Mouse (Mus musculus): Measurements from ENCODE around the gene Kcna5.

Kcna5 gene

DNA sequence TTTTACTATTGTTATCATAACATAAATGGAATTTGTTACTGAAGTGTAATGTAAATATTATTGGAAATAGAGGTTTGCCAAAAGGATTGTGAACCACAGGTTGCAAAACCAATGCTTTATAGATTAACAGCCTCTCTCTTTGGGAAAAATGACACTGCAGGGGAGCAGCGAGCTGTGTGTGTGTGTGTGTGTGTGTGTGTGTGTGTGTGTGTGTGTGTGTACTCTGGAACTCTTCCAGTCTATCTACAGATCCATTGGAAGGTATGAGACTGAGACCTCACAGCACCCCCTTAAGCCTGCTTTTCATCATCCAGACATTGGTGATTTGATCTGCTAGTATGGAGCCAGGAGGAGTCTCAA is 679 bp upstream of the Kcna5 start:
- no peak for DNase-seq

DNA sequence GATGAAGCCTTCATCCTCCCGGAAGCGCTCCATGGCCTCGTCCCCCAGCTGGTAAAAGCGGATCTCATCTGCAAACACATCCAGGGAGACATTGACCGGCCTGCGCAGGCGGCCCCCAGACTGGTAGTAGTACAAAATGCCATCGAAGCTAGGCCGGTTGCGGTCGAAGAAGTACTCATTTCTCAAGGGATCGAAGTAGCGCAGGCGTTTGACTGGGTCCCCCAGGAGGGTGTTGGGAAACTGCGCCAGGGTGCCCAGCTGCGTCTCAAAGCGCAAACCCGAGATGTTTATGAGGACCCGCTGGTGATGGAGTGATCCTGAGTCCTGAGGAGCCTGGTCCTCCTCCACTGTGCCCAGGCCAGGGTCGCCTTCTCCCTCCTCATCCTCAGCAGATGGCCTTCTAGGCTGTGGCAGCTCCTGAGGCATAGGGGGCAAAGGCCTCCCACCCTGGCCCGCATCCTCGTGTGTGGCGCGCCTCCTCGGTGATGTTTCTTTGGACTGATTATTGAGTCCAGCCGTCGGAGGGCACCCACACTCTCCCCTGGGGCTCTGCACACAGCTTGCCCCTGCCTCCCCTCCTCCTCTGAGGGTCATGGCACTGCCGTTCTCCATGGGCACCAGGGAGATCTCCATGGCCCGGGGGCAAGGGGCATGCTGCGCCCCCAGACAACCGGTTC is 543 bp downstream of the Kcna5 start:
- DNase-seq, result peak; percentile 93

- DNase-seq, result no peak
Observed at GRCm38 (mm10) chr6:126531306-126531705, 3.9 kb downstream of the Kcna5 start.

DNA sequence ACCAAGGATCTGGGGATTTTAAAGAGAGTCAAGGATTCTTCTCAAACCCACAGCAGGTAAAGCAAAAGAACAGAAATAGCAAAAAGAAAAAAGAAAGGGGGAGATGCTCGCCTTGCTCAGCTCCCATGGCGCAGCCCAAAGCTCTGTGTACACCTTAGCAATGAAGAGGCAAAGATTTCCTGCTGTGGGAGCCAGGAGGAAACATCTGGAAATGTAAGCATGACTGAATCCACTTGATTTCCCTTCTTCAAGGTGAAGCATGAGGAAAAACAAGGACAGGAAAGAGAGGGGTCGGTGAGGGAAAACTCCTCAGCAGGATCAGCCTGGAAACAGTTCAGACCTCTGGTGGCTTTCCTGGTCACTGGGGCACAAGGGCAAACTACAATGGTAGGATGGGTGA is 5.2 kb downstream of the Kcna5 start:
- DNase-seq, result peak; percentile 93

DNA sequence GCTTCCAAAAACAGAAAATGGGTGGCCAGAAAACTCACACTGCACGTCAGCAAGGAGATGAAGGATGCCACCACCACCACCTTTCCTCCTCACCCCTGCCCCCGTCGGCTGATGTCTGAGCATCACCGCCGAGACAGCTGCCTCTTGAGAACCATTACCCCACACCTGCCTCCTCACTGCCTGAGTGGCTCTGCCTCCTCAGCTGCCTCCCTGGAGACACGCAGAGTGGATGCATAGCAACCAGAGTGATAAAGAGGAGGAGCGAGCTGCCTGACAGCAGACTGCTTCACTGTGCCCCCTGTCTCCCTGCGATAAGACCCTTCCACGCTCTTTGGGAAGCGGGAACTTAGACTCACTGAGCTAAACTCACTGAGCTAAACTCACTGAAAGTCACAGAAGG is 20.5 kb downstream of the Kcna5 start:
- no peak for DNase-seq

DNA sequence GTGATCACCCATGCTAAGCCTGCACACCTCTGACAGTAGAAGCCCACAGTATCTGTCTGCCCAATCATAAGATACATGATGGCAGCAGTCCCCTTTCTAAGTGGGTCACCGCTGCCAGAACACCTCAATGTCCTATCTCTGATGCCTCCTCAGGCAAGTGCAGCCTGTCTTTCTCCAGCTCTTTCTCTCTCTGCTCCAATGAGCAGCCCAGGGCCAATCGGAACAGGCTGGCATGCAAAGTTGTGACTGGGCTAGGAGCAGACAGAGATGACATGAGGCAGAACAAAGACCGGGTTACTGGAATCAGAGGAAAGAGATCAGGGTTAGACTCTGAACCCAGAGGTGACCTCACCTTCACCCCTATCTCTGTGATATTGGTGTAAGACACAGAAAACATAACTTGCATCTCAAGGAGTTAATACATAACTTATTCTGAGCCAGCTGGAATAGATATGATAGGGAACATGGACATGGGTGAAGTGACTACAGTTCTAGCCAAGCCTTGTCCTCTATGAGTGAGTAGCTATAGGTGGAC is 21.4 kb downstream of the Kcna5 start:
- DNase-seq, result no peak

GRCm38 (mm10) chr6:126513154-126513553 is 22.1 kb downstream of the Kcna5 start:
- DNase-seq, result peak; percentile 86

DNA sequence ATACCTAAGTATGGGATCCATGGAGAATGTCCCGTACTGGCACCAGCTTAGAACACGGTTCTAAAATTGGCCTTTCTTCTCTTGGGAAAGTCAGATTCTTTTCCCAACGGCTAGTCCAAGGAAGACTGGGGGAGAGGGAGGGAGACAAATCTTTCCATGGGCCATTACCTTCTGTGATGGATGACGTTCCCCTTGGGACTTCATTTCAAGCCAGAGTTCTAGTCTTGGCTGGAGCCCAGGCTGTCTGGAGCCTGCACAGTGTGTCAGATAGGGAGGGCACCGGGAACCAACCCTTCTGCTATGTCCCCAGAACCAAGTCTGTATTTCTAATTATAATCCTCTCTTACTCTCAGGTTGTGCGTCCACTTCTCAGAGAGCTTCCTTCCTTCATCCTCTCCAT is 26.5 kb downstream of the Kcna5 start:
- peak; percentile 94 for DNase-seq

- no peak for DNase-seq
Observed at GRCm38 (mm10) chr6:126503920-126504319, 31.3 kb downstream of the Kcna5 start.

GRCm38 (mm10) chr6:126502691-126503301 is 32.4 kb downstream of the Kcna5 start:
- peak; percentile 99 for DNase-seq

DNA sequence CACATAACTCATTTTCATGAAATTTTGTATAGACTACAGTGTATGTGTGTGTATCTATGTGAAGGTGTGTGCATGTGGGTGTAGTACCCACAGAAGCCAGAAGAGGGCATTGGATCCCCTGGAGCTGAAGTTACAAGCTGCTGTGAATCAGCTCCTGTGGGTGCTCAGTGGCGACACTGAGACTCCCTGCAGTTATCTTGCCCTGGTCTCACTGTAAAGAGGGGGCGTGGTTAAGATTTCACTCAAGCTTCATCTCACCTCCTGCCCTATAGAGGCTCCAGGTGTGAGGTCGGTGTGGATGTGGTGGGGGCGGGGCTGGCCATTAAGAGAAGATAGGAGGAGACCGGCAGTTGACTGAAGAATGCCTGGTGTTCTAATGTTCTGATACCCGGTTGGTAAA is 34.2 kb downstream of the Kcna5 start:
- DNase-seq, result no peak

DNA sequence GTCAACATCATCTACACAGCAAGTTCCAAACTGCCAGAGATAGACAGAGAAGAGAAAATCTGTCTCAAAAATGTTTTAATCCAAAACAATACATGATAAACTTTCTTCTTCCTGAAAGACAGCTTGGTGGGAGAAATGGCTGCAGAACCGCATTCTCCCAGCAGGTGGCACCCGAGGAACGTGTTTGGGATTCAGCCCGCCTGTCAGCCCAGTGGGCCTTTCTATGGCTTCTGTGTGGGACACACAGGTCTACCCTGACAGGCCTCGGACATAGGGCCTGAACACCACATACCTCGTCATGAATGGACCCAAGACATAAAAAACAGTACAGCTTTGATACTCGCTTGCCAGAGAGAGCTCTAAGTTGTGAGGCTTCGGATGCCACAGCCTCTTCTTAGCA is 35.1 kb downstream of the Kcna5 start:
- peak; percentile 95 for DNase-seq

- DNase-seq, result no peak
Observed at GRCm38 (mm10) chr6:126497878-126498277, 37.3 kb downstream of the Kcna5 start.

DNA sequence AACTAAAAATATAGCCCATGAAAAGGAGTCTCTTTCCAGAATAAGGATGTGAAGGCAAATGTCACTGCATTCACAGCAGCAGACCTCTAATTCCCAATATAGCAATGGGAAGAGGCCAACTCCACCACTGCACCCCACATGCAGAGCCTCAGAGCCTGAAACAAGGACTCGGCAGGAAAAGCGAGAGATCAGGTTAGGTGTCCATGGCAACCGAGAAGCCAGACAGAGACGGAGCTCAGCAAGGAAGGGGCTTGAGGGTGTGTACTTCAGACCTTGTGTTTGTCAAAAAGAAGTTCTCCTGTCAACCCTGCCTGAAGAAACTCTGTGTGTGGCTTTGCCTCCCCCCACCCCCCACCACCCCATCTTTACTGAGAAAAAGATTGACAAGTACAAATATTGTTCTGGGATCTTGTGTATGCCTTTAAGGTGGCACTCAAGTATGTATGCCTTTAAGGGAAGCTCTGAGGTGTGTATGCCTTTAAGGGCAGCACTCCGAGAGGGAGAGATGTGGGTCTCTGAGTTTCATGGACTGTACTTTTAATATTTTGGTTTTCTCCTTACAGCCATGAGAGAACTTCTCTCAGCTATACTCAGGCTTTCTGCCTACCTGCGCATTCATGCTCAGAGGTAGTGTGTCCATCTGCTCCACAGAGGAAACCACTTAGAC is 37.9 kb downstream of the Kcna5 start:
- DNase-seq, result peak; percentile 14

DNA sequence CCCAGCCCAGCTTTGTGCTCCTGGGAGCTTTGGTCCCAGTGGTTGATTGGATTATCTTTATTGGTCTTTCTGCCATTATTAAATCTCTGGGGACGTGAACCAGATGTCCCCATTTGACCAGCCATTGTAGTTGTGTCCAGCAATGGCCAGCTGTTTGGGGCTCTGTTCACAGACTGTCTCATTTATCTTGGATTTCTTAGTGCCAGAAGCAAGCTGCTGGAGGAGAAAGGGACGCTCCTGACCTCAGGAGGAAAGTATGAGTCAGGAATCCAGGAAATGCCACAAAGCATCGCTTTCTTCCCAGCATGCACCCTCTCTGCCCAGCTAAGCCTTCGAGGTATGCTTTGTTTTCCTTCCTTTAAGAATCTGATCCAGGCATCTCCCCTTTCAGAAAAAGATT is 48.1 kb downstream of the Kcna5 start:
- DNase-seq, result peak; percentile 93

DNA sequence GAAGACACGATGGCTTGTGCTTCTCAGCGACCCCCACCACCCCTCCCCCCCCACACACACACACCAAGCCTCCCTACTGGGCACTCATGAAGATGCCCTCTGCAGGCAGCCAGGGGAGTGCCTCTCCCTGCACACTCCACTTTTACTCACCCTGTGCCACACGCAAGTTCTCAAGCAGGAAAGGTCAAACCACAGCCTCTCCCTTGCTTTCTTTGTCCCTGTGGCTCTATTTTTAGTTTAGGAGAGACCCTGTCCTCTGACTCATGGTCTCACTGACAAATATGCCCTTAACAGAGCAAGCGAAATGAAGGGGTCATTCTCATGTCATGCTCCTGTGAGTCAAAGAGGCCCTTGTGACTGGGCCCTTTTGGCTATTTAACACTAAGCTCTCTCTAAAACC is 50.3 kb downstream of the Kcna5 start:
- DNase-seq, result peak; percentile 5

DNA sequence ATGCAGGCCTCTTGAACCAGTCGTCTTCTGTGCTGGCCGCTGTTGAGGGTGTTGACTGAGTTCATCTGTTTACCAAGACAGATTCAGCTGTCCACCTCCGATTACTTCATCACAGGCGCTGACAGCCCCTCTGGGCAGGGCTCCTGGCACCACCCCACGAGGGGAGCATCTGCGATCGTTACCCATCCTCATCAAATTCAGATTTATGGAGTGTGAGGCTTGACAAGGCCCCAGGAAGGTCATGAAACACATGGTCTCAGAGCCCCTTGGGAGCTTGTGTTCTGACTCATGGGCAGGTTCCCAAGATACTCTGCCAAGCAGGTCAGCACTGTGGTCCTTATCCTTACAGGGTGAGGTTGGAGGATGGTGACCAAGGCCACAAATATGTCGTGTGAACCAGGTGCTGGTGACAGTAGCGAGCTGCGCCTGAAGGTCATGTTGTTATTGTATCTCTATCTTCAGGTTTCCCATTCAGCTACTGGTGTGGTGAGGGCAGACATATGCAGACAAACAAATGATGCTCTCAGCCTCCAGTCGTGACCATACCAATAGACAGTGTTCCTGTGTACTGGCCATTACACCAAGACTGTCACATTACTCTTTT is 51.8 kb downstream of the Kcna5 start:
- peak; percentile 93 for DNase-seq
